40 mouse cellular contexts compared by ENCODE assay signal in genomic region chr9:55478699-55479098, GRCm38 (mm10). TPM values are rescaled to one million over a fixed set of nuclear protein-coding genes. Genes with fewer than 3 reads are reported as not detected.
"Had no signal": no experiment of that assay in that cellular context is flagged by ENCODE, and none has a peak within 500 bp of the region (broad histone marks: within the 10 kb centered on the region; RNA-seq: fewer than 3 reads in every experiment).

No protein-coding gene starts in this region.

- H3K9me3 ChIP-seq: heart, embryonic 10.5 days; heart, embryonic 12.5 days; heart, embryonic 13.5 days; heart, embryonic 15.5 days; hindbrain, embryonic 10.5 days; hindbrain, embryonic 12.5 days; hindbrain, embryonic 13.5 days; hindbrain, embryonic 15.5 days; intestine, embryonic 15.5 days; kidney, embryonic 15.5 days had no signal

- H3K27ac ChIP-seq: heart, embryonic 10.5 days; heart, embryonic 13.5 days; heart, embryonic 15.5 days; hindbrain, embryonic 10.5 days; hindbrain, embryonic 12.5 days; hindbrain, embryonic 13.5 days; hindbrain, embryonic 14.5 days; hindbrain, embryonic 15.5 days; hindbrain, postnatal 0 days; intestine, embryonic 15.5 days; kidney, embryonic 15.5 days; kidney, postnatal 0 days; layer of hippocampus, adult 2 months; left cerebral cortex, adult 2 months had no signal

- H3K36me3 ChIP-seq: hindbrain, embryonic 13.5 days; hindbrain, embryonic 15.5 days; intestine, embryonic 15.5 days had no signal

- H3K4me3 ChIP-seq: heart, embryonic 10.5 days; heart, embryonic 12.5 days; heart, embryonic 13.5 days; heart, embryonic 15.5 days; hindbrain, embryonic 10.5 days; hindbrain, embryonic 12.5 days; hindbrain, embryonic 13.5 days; hindbrain, embryonic 15.5 days; intestine, embryonic 15.5 days; kidney, embryonic 15.5 days; layer of hippocampus, adult 2 months; left cerebral cortex, adult 2 months had no signal

- H3K9ac ChIP-seq: heart, embryonic 12.5 days; heart, embryonic 13.5 days; heart, embryonic 15.5 days; hindbrain, embryonic 12.5 days; hindbrain, embryonic 13.5 days; hindbrain, embryonic 14.5 days; hindbrain, embryonic 15.5 days; intestine, embryonic 15.5 days; kidney, embryonic 15.5 days had no signal

- H3K4me1 ChIP-seq: heart, embryonic 10.5 days; heart, embryonic 12.5 days; heart, embryonic 13.5 days; heart, embryonic 15.5 days; hindbrain, embryonic 10.5 days; hindbrain, embryonic 12.5 days; hindbrain, embryonic 13.5 days; hindbrain, embryonic 15.5 days; intestine, embryonic 15.5 days; kidney, embryonic 15.5 days had no signal

- H3K27me3 ChIP-seq: heart, embryonic 12.5 days; heart, embryonic 13.5 days; heart, embryonic 15.5 days; hindbrain, embryonic 12.5 days; hindbrain, embryonic 13.5 days; hindbrain, embryonic 15.5 days; intestine, embryonic 15.5 days; kidney, embryonic 15.5 days had no signal

- DNase-seq: heart, postnatal 10 days; heart, postnatal 14 days; heart, postnatal 36 days; heart, postnatal 4 days; kidney, adult 11 months; kidney, adult 18-20 months; kidney, adult 2 months; kidney, adult 8-10 months; kidney, adult 9 months; kidney, postnatal 14 days; kidney, postnatal 25 days; kidney, postnatal 36 days; kidney, postnatal 4 days; layer of hippocampus, adult 9-11 months; layer of hippocampus, postnatal 36 days had no signal

RNA-seq across cellular contexts. Expression of gene Isl2, which starts 59.8 kb away (rescaled TPM):
- total RNA-seq: heart, postnatal 10 days; heart, postnatal 4 days; hematopoietic stem cell, adult 5-6 weeks; layer of hippocampus, adult 18-20 months; layer of hippocampus, adult 2 months; layer of hippocampus, postnatal 10 days; layer of hippocampus, postnatal 14 days; layer of hippocampus, postnatal 25 days; layer of hippocampus, postnatal 36 days; left cerebral cortex, adult 18-20 months; left cerebral cortex, adult 2 months had no signal
- polyA plus RNA-seq: heart, postnatal 0 days; inflammation-experienced regulatory T-cells, adult 6 months; kidney, embryonic 14.5 days; kidney, embryonic 16.5 days; kidney, postnatal 0 days had no signal
